Mouse (Mus musculus) heart, adult 18-20 months (tissue): ENCODE results near the gene Sec22b. TPM values are rescaled to one million over a fixed set of nuclear protein-coding genes. Genes with fewer than 3 reads are reported as not detected.
A peak's percentile ranks its signal among the peaks of the same experiment; 100 is the strongest.

Experiments
- DNase-seq, 2 experiments: peaks; one replicate each; pipeline ENCODE4 v3.0.0; 2021 to 2022; ENCODE audit warnings: mixed read lengths in 1 of 2
- total RNA-seq, 2 experiments: library from RNA; stranded (reverse); gene quantifications; 2 replicates each; pipeline ENCODE4 v1.2.3; 2021

Gene Sec22b
- total RNA-seq, 2 experiments from 2014 or later: 49.2 to 52.3 TPM

GRCm38 (mm10) chr3:97909737-97910136, 8.7 kb downstream of the Sec22b start:
- no peak for DNase-seq

GRCm38 (mm10) chr3:97911093-97911492, 10.1 kb downstream of the Sec22b start:
- no peak for DNase-seq

- DNase-seq: no peak
Measured at GRCm38 (mm10) chr3:97915081-97915480, 14.1 kb downstream of the Sec22b start.

- DNase-seq: no peak
Measured at GRCm38 (mm10) chr3:97918885-97919550, 18.0 kb downstream of the Sec22b start.

GRCm38 (mm10) chr3:97925246-97925645, 24.3 kb downstream of the Sec22b start:
- DNase-seq: no peak

DNA sequence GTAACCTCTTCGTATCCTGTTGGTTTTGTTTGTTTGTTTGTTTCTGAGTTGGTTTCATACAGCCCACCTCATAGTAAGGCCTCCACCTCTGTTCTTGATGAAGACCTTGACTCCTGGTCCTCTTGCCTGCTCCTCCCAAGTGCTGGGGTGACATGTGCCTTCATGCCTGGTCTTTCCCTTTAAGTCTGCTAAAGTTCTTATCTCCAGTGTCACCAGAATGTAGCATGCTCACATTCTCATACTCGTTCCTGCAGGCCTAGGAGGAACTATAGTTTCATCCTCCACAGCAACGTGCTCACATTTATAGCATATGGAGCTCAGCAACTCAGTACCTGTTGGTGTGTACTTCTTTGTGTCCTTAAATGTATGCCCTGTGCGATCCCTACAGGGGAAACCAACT, 26.3 kb downstream of the Sec22b start:
- DNase-seq: no peak

- DNase-seq: peak; percentile 79 to 91
Measured at GRCm38 (mm10) chr3:97928968-97929858, 28.2 kb downstream of the Sec22b start.

- peak in 1 of 2 experiments; percentile 28 for DNase-seq
Measured at GRCm38 (mm10) chr3:97930141-97930786, 29.3 kb downstream of the Sec22b start.

DNA sequence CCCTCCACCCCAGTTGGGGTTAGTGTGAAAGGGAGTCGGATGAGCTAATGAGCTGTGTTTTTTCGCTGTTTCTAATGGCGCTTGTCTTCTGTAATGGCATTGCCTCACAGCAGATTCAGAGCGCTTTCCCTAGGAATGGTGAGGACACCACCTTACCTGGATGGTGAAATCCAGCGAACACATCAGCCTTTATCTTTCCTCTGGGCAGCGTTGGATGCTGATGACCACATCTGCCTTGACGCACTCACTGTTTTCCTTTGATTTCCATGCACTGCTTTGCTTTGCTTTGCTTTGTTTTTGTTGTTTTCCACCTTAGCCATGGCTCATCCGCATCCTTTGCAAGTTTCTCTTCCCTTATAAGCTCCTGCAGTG, 29.8 kb downstream of the Sec22b start:
- DNase-seq: no peak

GRCm38 (mm10) chr3:97931310-97931885, 30.4 kb downstream of the Sec22b start:
- DNase-seq: peak in 1 of 2 experiments; percentile 16

GRCm38 (mm10) chr3:97932131-97932530, 31.1 kb downstream of the Sec22b start:
- DNase-seq: peak; percentile 19 to 71

GRCm38 (mm10) chr3:97932771-97933170, 31.8 kb downstream of the Sec22b start:
- DNase-seq: no peak

DNA sequence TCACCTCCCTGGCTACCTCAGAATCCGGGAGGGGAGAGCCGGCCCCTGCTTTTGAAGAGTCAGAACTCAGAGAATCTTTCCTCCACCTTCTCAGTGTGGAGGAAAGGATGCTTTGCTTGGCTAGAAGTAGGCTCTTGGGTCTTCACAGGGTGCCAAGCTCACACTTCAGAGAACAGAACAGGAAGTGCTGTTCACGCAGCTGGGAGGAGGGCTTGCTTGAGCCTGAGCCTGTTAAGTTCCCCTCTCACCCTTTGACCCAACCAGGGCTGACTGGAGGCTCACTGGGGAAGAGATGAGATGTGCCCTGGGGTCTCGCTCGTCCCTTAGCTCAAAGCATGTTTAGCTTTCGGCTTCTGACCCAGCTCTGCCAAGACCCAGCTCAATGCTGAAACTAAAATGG, 32.3 kb downstream of the Sec22b start:
- peak in 1 of 2 experiments; percentile 62 for DNase-seq

DNA sequence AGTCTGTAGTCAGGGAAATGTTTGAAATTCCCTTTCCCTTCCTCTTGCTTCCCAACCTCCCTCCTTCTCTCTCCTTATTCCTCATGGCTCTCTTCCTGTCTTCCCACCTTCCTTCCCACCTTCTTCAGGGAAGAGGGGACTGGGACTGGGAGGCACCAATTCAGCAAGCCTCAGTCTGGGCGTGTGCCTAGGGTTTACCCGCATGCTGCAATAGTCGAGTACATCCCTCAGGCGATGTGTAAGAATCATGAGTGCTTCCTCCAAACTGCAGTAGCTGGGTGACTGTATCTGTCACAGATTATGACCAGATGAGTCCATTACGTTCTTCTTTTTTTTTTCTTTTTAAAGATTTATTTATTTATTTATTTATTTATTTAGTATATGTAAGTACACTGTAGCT, 32.8 kb downstream of the Sec22b start:
- no peak for DNase-seq

DNA sequence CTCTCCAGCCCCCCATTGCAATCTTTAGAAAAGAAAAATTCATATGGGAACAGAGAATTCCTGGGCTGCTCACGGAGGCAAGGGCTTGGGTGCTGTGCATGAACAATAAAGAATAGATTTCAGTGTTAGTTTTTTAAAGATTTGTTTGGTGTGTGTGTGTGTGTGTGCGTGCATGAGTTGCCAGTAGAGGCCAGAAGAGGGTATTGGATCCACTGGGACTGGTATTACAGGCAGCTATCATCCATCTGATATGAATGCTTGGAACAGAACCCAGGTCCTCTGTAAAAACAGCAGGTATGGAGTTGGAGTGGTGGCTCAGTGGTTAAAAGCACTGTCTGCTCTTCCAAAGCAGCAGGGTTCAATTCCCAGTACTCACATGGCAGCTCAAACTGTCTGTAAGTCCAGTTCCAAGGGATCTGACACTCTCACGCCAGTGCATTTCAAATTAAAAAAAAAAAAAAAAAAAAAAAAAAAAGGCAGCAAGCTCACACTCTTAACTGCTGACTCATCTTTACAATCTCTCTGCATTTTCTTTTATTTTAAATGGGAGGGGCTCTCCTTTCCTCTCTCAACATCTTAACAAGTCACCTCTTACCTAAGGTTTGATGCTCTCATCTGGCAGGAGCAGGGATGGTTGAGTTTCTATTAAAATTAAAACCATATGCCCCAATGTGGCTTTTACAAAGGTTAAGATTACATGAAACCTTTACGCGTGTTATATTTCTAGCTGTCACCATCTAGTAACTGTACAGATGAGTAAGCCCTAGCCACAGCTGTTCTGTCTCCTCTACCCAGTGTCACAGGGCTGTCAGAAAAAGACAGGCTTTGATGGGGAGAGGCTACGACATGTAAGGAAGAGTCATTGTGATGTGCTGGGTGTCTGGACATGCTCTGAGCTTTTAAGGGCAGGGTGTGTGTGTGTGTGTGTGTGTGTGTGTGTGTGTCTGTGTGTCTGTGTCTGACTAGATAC, 33.6 kb downstream of the Sec22b start:
- no peak for DNase-seq

GRCm38 (mm10) chr3:97937068-97937944, 36.3 kb downstream of the Sec22b start:
- DNase-seq: no peak

GRCm38 (mm10) chr3:97937945-97938266, 36.9 kb downstream of the Sec22b start:
- DNase-seq: no peak

DNA sequence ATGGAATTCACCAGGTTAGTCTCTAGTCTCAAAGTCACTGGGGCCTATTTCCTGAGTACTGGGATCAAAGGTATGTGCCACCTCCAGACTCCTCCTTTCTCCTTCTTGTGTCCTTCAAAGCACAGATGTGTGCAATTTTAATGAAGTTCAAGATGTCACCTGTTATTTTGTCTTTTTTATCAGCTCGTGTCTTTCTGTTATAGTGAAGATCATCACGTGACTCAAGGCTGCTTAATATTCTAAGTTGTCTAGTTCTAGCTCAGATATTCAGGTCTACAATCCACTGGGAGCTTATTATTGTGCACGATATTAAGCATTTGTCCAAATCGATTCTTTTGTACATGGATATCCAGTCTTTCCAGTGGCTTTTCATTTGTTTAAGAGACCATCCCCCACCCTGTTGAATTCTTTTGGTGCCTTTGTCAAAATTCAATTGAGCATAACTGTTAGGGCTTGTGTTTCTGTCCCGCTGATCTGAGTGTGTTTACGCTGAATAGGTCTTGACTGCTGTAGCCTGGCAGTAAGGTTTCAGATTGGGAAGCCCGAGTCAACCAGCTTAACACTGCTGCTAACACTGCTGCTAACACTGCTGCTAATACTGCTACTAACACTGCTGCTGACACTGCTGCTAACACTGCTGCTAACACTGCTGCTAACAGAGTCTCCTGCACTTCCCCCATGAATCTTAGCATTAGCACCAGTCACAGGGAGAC, 38.0 kb downstream of the Sec22b start:
- DNase-seq: no peak

DNA sequence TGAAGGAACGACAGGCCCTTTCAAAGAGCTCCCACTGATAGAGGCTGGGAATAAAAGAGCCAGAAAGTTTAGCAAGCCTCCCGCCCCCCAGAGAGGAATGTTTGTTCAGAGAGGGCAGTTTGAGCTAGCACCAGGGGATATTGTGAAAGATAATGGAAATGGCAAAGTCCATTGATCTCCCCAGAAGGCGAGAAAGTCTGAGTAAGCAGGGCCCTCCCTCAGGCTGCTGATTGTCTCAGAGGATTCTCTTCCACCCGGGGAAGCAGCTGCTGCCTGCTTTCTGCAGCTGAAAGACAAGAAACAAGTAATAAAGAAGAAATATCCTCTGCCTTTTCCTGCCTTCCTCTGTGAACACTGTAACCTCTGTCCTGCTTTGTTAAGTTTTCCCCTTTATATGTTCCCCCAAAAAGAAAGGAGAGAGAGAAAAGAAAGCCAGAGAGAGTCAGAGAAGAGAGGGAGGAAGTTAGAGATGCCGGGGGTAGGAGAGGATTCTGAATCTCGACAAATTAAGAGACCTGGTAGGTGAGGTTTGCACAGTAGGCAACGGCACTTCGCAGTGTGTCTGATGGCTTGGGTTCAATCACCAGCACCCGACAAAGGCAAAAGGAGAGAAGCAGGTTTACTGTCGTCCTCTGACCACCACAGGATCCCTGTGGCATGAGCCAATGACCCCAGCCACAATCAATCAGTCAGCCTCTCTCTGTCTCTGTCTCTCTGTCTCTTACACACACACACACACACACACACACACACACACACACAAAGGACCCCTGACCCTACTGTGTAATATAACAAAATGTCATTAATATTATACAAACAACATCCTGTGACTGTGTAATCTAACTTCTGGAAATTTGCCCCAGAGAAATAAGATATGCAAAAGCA, 38.9 kb downstream of the Sec22b start:
- no peak for DNase-seq
